Mouse (Mus musculus) erythroblast, embryonic 14.5 days (primary cell): ENCODE results near the gene Col16a1.

ENCODE experiments used
- GATA1 ChIP-seq: IDR thresholded peaks from 2 replicates; pipeline ENCODE4 v1.6.1; 2012; ENCODE audit warnings: low read length, inconsistent platforms, mixed read lengths
- TAL1 ChIP-seq: IDR thresholded peaks from 3 replicates; pipeline ENCODE4 v1.6.1; 2012; ENCODE audit warnings: low read length, inconsistent platforms, mixed read lengths

- TF ChIP-seq GATA1 = no peak
- TF ChIP-seq TAL1 = no peak
Observed at GRCm38 (mm10) chr4:130079521-130079920, 31.9 kb downstream of the Col16a1 start.
